Mouse (Mus musculus): ENCODE measurements around the gene Slx4ip.

DNA sequence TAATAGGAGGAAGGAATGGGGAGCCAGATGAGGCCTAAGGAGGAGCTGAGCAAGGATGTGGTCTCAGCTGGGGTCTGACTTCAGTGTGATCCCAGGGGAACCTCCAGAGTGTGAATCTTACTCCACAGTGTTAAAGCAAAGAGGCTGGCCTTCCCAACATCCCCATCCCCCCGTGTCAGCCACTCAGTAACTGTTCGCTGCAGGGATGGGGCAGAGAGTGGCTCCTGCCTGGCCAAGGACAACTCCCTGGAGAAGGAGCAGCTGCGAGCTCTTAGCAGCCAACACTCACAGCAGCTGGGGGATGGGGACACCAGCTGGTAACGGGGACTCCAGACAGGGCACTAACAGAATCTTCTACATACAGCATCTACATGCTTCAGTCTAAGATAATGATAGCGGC lies 210.1 kb downstream of the Slx4ip start:
- TF ChIP-seq CTCF (IDR thresholded peaks at IDR 0.05; ENCODE audit: control insufficient read depth, insufficient read depth, insufficient read length), result no peak
- TF ChIP-seq USF1 (IDR thresholded peaks at IDR 0.05; ENCODE audit: low read depth), result no peak
- TF ChIP-seq MYOG (IDR thresholded peaks at IDR 0.05; ENCODE audit: control insufficient read depth, extremely low read depth, insufficient read length), result no peak
- no peak for TF ChIP-seq CEBPB (IDR thresholded peaks at IDR 0.05; ENCODE audit: low read depth)
- no peak for TF ChIP-seq MAX (IDR thresholded peaks at IDR 0.05)
- TF ChIP-seq FOSL1 (IDR thresholded peaks at IDR 0.05; ENCODE audit: insufficient read depth, low read length, poor library complexity, severe bottlenecking), result no peak
- no peak for TF ChIP-seq MYOD1 (IDR thresholded peaks at IDR 0.05; ENCODE audit: control insufficient read depth, insufficient read length, low read depth)
